Mouse (Mus musculus) spleen, adult 18-20 months (tissue): ENCODE results near the gene Pmm2.

Source experiments
- DNase-seq, 2 experiments: peaks; one replicate each; pipeline ENCODE4 v3.0.0; 2022; ENCODE audit warnings: mixed read lengths in 2 of 2

The Pmm2 gene

DNA sequence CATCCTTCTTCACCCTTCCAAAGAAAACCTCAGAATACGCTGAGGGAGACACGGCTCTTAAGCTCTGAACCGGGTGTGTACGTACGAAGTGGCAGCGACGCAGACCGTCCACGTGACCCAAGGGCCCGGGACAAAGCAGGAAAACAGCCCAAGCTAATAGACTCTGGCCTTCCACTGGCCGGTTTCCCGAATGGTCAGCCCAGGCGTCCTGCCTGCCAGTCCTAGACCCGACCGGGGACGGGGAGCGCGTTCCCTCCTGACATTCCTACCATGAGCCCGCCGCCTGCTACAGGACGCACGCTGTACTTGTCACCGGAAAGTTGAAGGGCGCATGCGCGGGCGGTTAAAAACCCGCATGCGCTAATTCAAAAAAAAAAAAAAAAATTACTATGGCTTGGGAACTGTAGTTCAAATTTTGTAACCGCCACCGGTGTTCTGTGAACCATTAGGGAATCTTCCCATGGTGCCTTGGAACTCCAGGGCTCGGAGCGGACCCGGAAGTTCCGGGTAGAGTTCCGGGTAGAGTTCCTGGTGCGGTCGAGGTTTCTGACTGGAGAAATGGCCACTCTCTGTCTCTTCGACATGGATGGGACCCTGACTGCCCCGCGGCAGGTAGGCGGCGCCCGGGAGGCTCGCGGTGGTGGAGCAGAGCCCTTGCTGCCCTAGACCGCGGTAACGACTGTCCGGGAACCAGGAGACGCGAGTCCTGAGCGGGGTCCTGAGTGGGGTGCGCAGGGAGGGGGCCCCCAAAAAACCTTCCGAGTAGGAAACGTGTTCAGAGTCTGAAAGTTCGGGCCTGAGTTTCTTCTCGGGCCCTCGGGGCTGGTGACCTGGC, at the start of gene Pmm2, which contains the start of gene Tmem186:
TSS of gene Pmm2 (plus strand) at position 458 of the 835 bp plus-strand sequence.
TSS of gene Tmem186 (minus strand) at position 496 of the 835 bp plus-strand sequence.
- DNase-seq = peak; percentile 65 to 74

DNA sequence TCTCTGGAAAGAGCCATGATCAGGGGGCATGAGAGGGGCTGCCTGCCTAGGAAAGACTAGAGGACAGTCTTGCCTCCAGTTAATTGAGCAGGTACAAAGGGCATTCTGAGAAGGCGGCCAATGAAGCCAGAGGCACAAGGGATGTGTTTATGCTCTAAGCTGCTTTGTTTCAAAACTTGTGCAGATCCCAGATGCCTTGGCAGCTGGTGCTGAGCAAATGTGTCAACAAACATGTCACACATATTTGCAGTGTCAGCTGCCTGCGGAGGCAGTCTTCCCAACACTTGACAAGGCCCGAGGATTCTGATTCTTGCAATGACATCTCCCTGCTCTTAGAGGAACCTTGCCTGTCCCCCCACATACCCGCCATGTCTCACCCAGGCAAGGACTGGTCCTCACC, 42.1 kb upstream of the Pmm2 start:
- DNase-seq = no peak

- no peak for DNase-seq
These were observed 41.1 kb upstream of the Pmm2 start for GRCm38 (mm10) chr16:8596336-8596735.

- DNase-seq = no peak
These were observed 40.0 kb upstream of the Pmm2 start for GRCm38 (mm10) chr16:8597516-8597915.

- DNase-seq = no peak
These were observed 33.7 kb upstream of the Pmm2 start for GRCm38 (mm10) chr16:8603789-8604188.

GRCm38 (mm10) chr16:8610397-8610796, 27.1 kb upstream of the Pmm2 start:
- no peak for DNase-seq

DNA sequence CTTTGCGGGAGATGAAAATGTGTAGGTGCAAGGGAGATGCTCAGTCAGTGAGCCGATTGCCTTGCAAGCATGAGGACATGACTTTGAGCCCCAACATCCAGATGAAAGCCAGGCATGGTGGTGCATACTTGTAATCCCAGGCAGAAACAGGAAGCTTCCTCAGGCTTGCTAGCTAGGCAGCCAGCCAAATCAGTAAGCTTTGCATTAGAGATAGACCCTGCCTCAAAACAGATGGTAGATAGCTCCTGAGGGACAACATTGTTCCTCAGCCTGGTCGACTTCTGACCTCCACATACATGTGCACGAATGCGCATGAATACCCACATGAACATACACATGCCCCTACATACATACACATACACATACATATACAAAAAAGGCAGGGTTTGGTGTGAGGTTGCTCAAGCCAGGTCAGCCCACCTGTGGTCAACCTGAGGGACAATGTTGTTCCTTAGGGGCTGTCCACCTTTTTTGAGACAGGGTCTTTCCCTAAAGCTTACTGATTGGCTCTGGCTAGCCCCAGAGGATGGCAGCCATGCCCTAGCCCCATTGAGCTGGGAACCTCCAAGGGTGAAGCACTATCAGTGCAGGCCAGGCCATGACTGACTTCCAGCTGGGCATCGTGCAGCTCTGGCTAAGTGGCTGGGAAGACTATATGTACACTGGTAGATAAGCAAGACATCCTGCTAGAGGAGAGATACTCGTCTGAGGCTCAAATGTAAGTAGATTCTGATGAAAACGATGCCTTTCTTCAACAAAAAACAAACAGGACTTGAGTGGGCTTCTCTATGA, 25.1 kb upstream of the Pmm2 start:
- no peak for DNase-seq

GRCm38 (mm10) chr16:8613039-8613438, 24.4 kb upstream of the Pmm2 start:
- no peak for DNase-seq

GRCm38 (mm10) chr16:8613447-8613846, 24.0 kb upstream of the Pmm2 start:
- no peak for DNase-seq

GRCm38 (mm10) chr16:8619659-8620314, 17.7 kb upstream of the Pmm2 start:
- no peak for DNase-seq

DNA sequence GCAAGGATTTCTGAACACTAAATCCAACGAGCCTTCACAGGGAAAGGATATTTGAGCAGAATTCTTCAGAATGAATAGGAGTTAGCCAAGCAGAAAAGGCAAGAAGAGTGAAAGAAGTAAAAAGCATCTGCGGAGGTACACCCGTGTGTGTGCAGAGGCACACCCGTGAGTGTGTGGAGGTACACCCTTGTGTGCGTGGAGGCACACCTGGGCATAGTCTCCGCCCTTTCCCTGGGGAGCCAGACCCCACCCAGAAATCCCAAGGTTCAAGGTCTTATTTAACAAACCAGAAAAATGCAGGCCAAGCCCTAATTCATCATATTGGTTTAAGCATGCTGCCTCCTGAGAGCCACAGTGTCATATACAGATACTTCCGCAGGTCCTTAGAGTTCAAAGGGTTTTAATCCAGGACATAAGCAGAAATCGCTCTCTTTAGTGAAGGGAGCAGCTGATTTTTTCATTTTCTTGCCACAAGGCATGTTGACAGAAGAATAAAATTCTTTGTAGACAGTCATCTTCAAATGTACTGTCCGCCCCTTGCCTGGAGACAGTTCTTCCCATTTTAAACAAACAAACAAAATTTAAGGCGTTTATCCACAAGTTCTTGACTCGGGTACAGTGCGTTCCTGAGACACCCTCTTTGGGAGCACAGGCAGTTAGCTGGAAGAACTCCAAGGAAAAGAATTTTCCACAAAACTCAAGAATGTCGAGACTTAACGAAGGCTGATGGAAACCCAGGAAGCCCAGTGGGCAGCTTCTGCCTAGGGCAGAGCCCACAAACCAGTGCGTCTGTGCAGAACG, 17.0 kb upstream of the Pmm2 start:
- DNase-seq = no peak

DNA sequence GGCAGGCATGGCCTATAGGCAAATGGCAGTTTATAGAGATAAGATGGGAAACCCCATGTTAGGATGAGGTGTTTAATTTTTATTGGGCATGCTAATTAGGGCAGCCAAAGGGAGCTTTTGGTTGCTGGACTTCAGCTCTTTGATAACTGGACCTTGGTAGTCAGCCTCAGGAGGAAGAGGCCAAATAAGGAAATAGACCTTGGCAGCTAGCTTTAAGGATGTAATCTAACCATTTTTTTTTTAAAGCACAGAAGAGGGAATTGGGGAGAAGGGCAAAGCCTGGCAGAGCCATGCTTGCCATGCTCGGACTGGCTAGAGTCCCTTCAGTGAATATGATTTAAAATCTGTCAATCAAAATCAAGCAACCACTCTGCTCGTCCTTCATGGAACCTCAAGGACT, 7.1 kb upstream of the Pmm2 start:
- DNase-seq = no peak

- no peak for DNase-seq
These were observed 6.0 kb upstream of the Pmm2 start for GRCm38 (mm10) chr16:8631428-8631827.

GRCm38 (mm10) chr16:8636867-8637216, 632 bp upstream of the Pmm2 start:
- no peak for DNase-seq

GRCm38 (mm10) chr16:8638131-8638530, 657 bp downstream of the Pmm2 start:
- no peak for DNase-seq

DNA sequence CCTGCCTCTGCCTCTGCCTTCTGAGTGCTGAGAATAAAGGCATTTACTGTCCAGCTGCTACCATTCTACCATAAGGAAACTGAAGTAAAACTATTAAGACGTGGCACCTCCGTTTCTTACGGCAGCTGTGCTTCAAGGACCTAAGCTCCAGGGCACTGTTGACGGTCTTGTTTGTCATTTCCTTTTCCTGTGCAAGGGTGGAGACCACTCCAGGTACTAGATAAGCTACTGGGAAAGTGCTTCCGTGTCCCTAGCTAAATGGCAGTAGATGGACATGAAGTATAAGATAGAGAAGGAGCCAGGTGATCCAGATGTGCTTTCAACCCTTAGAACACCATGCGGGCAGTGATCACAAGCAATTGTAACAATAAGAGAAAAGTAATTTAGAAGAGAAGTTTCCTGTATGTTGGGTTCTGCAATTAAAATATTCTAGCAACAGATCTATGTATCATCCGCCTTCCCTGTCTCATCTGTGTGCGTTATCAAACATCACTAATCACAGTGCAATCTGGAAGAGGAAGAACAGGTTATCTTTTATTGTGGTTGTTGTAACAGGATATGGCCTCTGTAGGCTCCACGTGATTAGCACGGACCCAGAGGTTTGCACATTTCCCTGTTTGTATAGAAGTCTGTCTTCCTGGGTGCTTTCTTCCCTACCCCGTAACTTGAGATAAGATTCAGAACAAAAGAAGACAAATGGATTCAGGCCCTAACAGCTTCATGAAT, 2.2 kb downstream of the Pmm2 start:
- DNase-seq = no peak

DNA sequence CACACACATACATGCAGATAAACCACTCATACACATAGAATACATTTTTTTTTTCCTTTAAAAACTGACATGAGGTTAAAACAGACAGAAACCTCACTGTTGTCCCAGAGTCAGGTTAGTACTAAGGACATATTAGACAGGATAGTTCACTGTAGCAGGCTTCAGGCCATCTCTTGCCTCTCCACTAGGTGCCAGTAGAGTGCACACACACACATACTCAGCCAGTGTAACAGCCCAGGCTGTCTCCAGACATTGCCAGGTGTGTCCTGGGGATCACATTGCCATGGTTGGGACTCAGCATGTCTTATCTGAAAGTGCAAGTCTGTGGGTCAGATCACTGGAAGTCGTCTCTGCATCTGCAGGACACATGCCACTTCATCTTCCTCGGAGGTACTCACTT, 6.4 kb downstream of the Pmm2 start:
- no peak for DNase-seq

DNA sequence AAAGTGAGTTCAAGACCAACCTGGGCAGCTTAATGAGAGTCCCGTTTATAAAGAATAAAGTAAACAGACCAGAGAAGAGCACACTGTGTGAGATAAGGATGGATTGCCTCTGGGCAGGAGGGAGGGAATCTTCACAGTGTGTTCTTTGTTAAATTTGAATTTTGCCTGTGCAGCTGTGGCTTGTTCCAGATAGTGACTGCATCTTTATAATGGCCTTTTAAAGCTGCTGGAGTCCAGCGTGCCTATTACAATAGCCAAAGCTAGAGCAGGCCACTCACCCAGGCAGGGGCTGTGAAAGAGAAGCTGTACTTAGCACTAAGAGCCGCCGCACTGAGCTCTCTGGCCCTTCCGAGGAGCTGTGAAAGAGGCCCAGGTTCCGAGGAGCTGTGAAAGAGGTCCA, 8.1 kb downstream of the Pmm2 start:
- DNase-seq = no peak

- no peak for DNase-seq
These were observed 12.5 kb downstream of the Pmm2 start for GRCm38 (mm10) chr16:8650007-8650406.

GRCm38 (mm10) chr16:8655108-8655507, 17.6 kb downstream of the Pmm2 start:
- DNase-seq = no peak

DNA sequence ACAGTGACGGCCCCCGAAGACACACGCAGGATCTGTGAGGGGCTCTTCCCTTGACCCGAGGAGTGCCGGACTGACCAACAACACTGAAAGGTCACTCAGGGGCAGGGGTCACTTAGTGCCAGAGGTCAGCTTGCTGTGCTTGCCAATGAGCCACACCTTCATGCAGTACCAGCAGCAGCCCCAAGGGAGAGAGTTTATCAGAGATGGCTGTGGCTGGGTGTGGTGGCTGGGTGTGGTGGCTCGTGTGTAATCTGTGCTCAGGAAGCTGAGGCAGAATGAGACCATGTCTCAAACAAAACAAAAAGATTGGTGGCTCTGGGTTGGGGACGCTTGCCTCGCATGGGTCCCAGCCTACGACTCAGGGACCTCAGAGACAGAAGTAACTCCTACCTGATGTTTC, 18.1 kb downstream of the Pmm2 start:
- no peak for DNase-seq

GRCm38 (mm10) chr16:8656256-8656655, 18.8 kb downstream of the Pmm2 start:
- no peak for DNase-seq
